Mouse (Mus musculus) forebrain, embryonic 16.5 days (tissue): ENCODE data around the gene Rack1. TPM values are rescaled to one million over a fixed set of nuclear protein-coding genes. Genes with fewer than 3 reads are reported as not detected.
"Not testable (repeated sequence)": the region's sequence is repeated elsewhere in the genome, so short reads cannot be mapped to it uniquely, and the experiment has no call there.

Source experiments
- ATAC-seq: fragments of 200-750 bp; cut with Nextera tagmentation; 2 replicates; pipeline ENCODE4 v1.8.0; 2017; ENCODE audit warnings: mild to moderate bottlenecking, moderate library complexity
- H3K27ac ChIP-seq: fragments of 300-500 bp; sonication (generic); 2 replicates; pipeline ENCODE4 v1.5.1; 2014; ENCODE audit warnings: low read length, control low read depth
- H3K27me3 ChIP-seq: fragments of 300-500 bp; sonication (generic); replicated peaks from 2 replicates; pipeline ENCODE4 v1.6.1; 2014; ENCODE audit warnings: low read length; ENCODE audit not compliant: control insufficient read depth, insufficient read depth
- H3K36me3 ChIP-seq: fragments of 300-500 bp; sonication (generic); 2 replicates; pipeline ENCODE4 v1.6.1; 2014; ENCODE audit not compliant: control insufficient read depth, insufficient read depth
- H3K4me1 ChIP-seq: fragments of 300-500 bp; sonication (generic); replicated peaks from 2 replicates; pipeline ENCODE4 v1.6.1; 2014; ENCODE audit warnings: low read length; ENCODE audit not compliant: control insufficient read depth, insufficient read depth
- H3K4me2 ChIP-seq: fragments of 300-500 bp; sonication (generic); 2 replicates; pipeline ENCODE4 v1.6.1; 2014; ENCODE audit warnings: mild to moderate bottlenecking, low read length, control low read depth
- H3K4me3 ChIP-seq: fragments of 300-500 bp; sonication (generic); replicated peaks from 2 replicates; pipeline ENCODE4 v1.5.1; 2014; ENCODE audit warnings: mild to moderate bottlenecking, low read length, control low read depth
- H3K9ac ChIP-seq: fragments of 300-500 bp; sonication (generic); replicated peaks from 2 replicates; pipeline ENCODE4 v1.6.1; 2014; ENCODE audit warnings: low read depth, low read length, control low read depth
- H3K9me3 ChIP-seq: fragments of 300-500 bp; sonication (generic); 2 replicates; pipeline ENCODE4 v1.6.1; 2016; ENCODE audit warnings: low read length; ENCODE audit not compliant: control insufficient read depth
- WGBS: fragments of 180-500 bp; shearing (Covaris S2); extraction: QIAGEN DNeasy Blood & Tissue Kit; methylation state at CpG from one replicate; pipeline ENCODE4 v1.1.7; 2014; 5-methylcytosine and 5-hydroxymethylcytosine counted together
- polyA plus RNA-seq: library from polyadenylated mRNA; unstranded; fragments of >200 nt; fragmentation: Nextera tagmentation; extraction: Ambion mirVana; gene quantifications from 2 replicates; pipeline ENCODE4 v1.2.1, GENCODE M21; 2015

Rack1 gene
- polyA plus RNA-seq, 1 experiment from 2014 or later: 451 TPM

- Histone ChIP-seq H3K4me1 (peaks cover 6% of the 10 kb centered on the region), H3K4me2 (no peak overlapping the region), H3K27ac (no peak overlapping the region), H3K27me3 (no peaks in the 10 kb centered on the region; the same call in 1 of the 2 replicates), H3K9ac (no peak overlapping the region), H3K4me3 (no peak overlapping the region), H3K9me3 (no peaks in the 10 kb centered on the region), H3K36me3 (no peaks in the 10 kb centered on the region)
- WGBS: 84% methylated on average over 4 of the region's 4 CpGs
- no peak for ATAC-seq
Observed at GRCm38 (mm10) chr11:48842378-48842792, 42.3 kb downstream of the Rack1 start.

GRCm38 (mm10) chr11:48843202-48843601 lies 43.1 kb downstream of the Rack1 start:
- Histone ChIP-seq H3K36me3 (no peaks in the 10 kb centered on the region), H3K4me2 (no peak overlapping the region), H3K4me3 (no peak overlapping the region), H3K9me3 (no peaks in the 10 kb centered on the region), H3K27ac (no peak overlapping the region), H3K9ac (no peak overlapping the region), H3K4me1 (peaks cover 6% of the 10 kb centered on the region), H3K27me3 (no peaks in the 10 kb centered on the region; the same call in 1 of the 2 replicates)
- ATAC-seq: no peak
- WGBS: 82% methylated on average over 11 of the region's 11 CpGs

GRCm38 (mm10) chr11:48844309-48844708 lies 44.2 kb downstream of the Rack1 start:
- H3K4me3 ChIP-seq: no peak overlapping the region
- no peaks in the 10 kb centered on the region for H3K9me3 ChIP-seq
- 52% methylated on average over 6 of the region's 6 CpGs for WGBS
- H3K27ac ChIP-seq: no peak overlapping the region
- no peaks in the 10 kb centered on the region for H3K36me3 ChIP-seq
- no peak overlapping the region for H3K4me2 ChIP-seq
- no peaks in the 10 kb centered on the region for H3K4me1 ChIP-seq
- no peak for ATAC-seq
- H3K9ac ChIP-seq: no peak overlapping the region
- H3K27me3 ChIP-seq: no peaks in the 10 kb centered on the region; the same call in none of the 2 replicates

GRCm38 (mm10) chr11:48845244-48845815 lies 45.2 kb downstream of the Rack1 start:
- no peaks in the 10 kb centered on the region; the same call in none of the 2 replicates for H3K27me3 ChIP-seq
- WGBS: 35% methylated on average over 13 of the region's 13 CpGs
- no peaks in the 10 kb centered on the region for H3K36me3 ChIP-seq
- no peak overlapping the region for H3K27ac ChIP-seq
- H3K4me3 ChIP-seq: no peak overlapping the region
- no peak overlapping the region for H3K9ac ChIP-seq
- no peak overlapping the region for H3K4me2 ChIP-seq
- ATAC-seq: no peak
- no peaks in the 10 kb centered on the region for H3K4me1 ChIP-seq
- H3K9me3 ChIP-seq: no peaks in the 10 kb centered on the region

GRCm38 (mm10) chr11:48846362-48846761 lies 46.2 kb downstream of the Rack1 start:
- WGBS: 74% methylated on average over 2 of the region's 2 CpGs
- H3K36me3 ChIP-seq, H3K27ac ChIP-seq, H3K4me2 ChIP-seq, H3K4me1 ChIP-seq, H3K9me3 ChIP-seq, ATAC-seq, H3K27me3 ChIP-seq, H3K4me3 ChIP-seq, H3K9ac ChIP-seq: not testable (repeated sequence)

- H3K27me3 ChIP-seq: no peaks in the 10 kb centered on the region; the same call in none of the 2 replicates
- no peak overlapping the region for H3K4me3 ChIP-seq
- no peak overlapping the region for H3K27ac ChIP-seq
- no peaks in the 10 kb centered on the region for H3K36me3 ChIP-seq
- no peak overlapping the region for H3K9ac ChIP-seq
- 59% methylated on average over 5 of the region's 5 CpGs for WGBS
- H3K9me3 ChIP-seq: no peaks in the 10 kb centered on the region
- H3K4me2 ChIP-seq: no peak overlapping the region
- ATAC-seq: no peak
- no peaks in the 10 kb centered on the region for H3K4me1 ChIP-seq
Observed at GRCm38 (mm10) chr11:48846881-48847280, 46.7 kb downstream of the Rack1 start.

- H3K4me2 ChIP-seq: no peak overlapping the region
- 37% methylated on average over 2 of the region's 2 CpGs for WGBS
- H3K9ac ChIP-seq: no peak overlapping the region
- no peak for ATAC-seq
- H3K9me3 ChIP-seq: no peaks in the 10 kb centered on the region
- H3K4me1 ChIP-seq: peaks cover 23% of the 10 kb centered on the region
- H3K27me3 ChIP-seq: no peaks in the 10 kb centered on the region; the same call in 1 of the 2 replicates
- no peak overlapping the region for H3K4me3 ChIP-seq
- H3K36me3 ChIP-seq: no peaks in the 10 kb centered on the region
- no peak overlapping the region for H3K27ac ChIP-seq
Observed at GRCm38 (mm10) chr11:48850240-48850639, 50.1 kb downstream of the Rack1 start.

- ATAC-seq: no peak
- no peak overlapping the region for H3K27ac ChIP-seq
Observed at GRCm38 (mm10) chr11:48851270-48851995, 51.3 kb downstream of the Rack1 start.

GRCm38 (mm10) chr11:48852190-48852589 lies 52.1 kb downstream of the Rack1 start:
- Histone ChIP-seq H3K4me3 (peak overlapping the region; percentile 68; the same call in 1 of the 2 replicates), H3K4me1 (peaks cover 28% of the 10 kb centered on the region), H3K4me2 (peak overlapping the region; percentile 98), H3K27me3 (no peaks in the 10 kb centered on the region; the same call in 1 of the 2 replicates), H3K27ac (no peak overlapping the region), H3K9ac (no peak overlapping the region; the same call in 1 of the 2 replicates), H3K36me3 (no peaks in the 10 kb centered on the region), H3K9me3 (no peaks in the 10 kb centered on the region)
- 72% methylated on average over 4 of the region's 4 CpGs for WGBS
- ATAC-seq: no peak

More at GRCm38 (mm10) chr11:48851270-48851995, 51.3 kb downstream of the Rack1 start:
- WGBS: 84% methylated on average over 4 of the region's 4 CpGs
- Histone ChIP-seq H3K27me3 (no peaks in the 10 kb centered on the region; the same call in 1 of the 2 replicates), H3K4me3 (no peak overlapping the region), H3K4me1 (peaks cover 23% of the 10 kb centered on the region), H3K9ac (no peak overlapping the region), H3K36me3 (no peaks in the 10 kb centered on the region), H3K4me2 (no peak overlapping the region), H3K9me3 (no peaks in the 10 kb centered on the region)
